Mouse (Mus musculus) bone marrow macrophage, adult 2 months (primary cell): ENCODE data around the gene Ptger4. TPM values are rescaled to one million over a fixed set of nuclear protein-coding genes. Genes with fewer than 3 reads are reported as not detected.

Experiments used
- H3K27ac ChIP-seq: 2 replicates; pipeline ENCODE4 v1.5.1; 2012; ENCODE audit warnings: low read depth, low read length; ENCODE audit not compliant: insufficient read depth
- H3K4me1 ChIP-seq: 2 replicates; pipeline ENCODE4 v1.6.1; 2012; ENCODE audit warnings: low read length; ENCODE audit not compliant: control insufficient read depth, insufficient read depth
- H3K4me3 ChIP-seq: 2 replicates; pipeline ENCODE4 v1.5.1; 2012; ENCODE audit warnings: mild to moderate bottlenecking, low read length, moderate library complexity; ENCODE audit not compliant: insufficient read depth
- CTCF ChIP-seq: IDR thresholded peaks from 2 replicates; pipeline ENCODE4 v1.5.1; 2012; ENCODE audit warnings: low read depth, mild to moderate bottlenecking, low read length, moderate library complexity
- POLR2A ChIP-seq: IDR thresholded peaks from 2 replicates; pipeline ENCODE4 v1.6.1; 2012; ENCODE audit warnings: mild to moderate bottlenecking, low read depth, low read length, borderline replicate concordance
- polyA plus RNA-seq: library from polyadenylated mRNA; stranded (reverse); fragments of >200 nt; gene quantifications from 2 replicates; pipeline ENCODE4 v1.2.4, GENCODE M21; 2012; ENCODE audit not compliant: missing spikeins, insufficient read depth, insufficient read length

Ptger4 gene
- polyA plus RNA-seq, 1 experiment = 32.5 TPM

- H3K4me1 ChIP-seq = peaks cover 8% of the 10 kb centered on the region
- H3K27ac ChIP-seq = no peak overlapping the region
- no peak for TF ChIP-seq POLR2A
- TF ChIP-seq CTCF = no peak
- no peak overlapping the region for H3K4me3 ChIP-seq
Measured at GRCm38 (mm10) chr15:5261004-5261403, 17.0 kb upstream of the Ptger4 start.

GRCm38 (mm10) chr15:5260183-5260582 lies 16.2 kb upstream of the Ptger4 start:
- no peak overlapping the region for H3K4me3 ChIP-seq
- no peak overlapping the region for H3K27ac ChIP-seq
- H3K4me1 ChIP-seq = peaks cover 8% of the 10 kb centered on the region
- TF ChIP-seq POLR2A (no peak), CTCF (no peak)

- Histone ChIP-seq H3K4me3 (no peak overlapping the region), H3K27ac (no peak overlapping the region), H3K4me1 (peaks cover 7% of the 10 kb centered on the region; the same call in 1 of the 2 replicates)
- TF ChIP-seq CTCF = no peak
- TF ChIP-seq POLR2A = no peak
Measured at GRCm38 (mm10) chr15:5250182-5250581, 6.2 kb upstream of the Ptger4 start.

- Histone ChIP-seq H3K27ac (no peak overlapping the region), H3K4me1 (peaks cover 15% of the 10 kb centered on the region), H3K4me3 (peak overlapping the region; percentile 91)
- TF ChIP-seq CTCF (no peak), POLR2A (no peak)
Measured at GRCm38 (mm10) chr15:5243036-5243958, 690 bp downstream of the Ptger4 start.

GRCm38 (mm10) chr15:5242241-5243035 lies 1.5 kb downstream of the Ptger4 start:
- peak overlapping the region; percentile 91 for H3K4me3 ChIP-seq
- no peak for TF ChIP-seq CTCF
- TF ChIP-seq POLR2A = no peak
- H3K27ac ChIP-seq = peak overlapping the region; percentile 5
- H3K4me1 ChIP-seq = peaks cover 21% of the 10 kb centered on the region

- Histone ChIP-seq H3K4me3 (peak overlapping the region; percentile 91), H3K27ac (peak overlapping the region; percentile 17), H3K4me1 (peaks cover 24% of the 10 kb centered on the region)
- TF ChIP-seq CTCF = 0 out of 2 replicates have a peak, but pooled peaks have one; percentile 28
- TF ChIP-seq POLR2A = no peak
Measured at GRCm38 (mm10) chr15:5241304-5242201, 2.4 kb downstream of the Ptger4 start.

GRCm38 (mm10) chr15:5240360-5240759 lies 3.6 kb downstream of the Ptger4 start:
- TF ChIP-seq CTCF (no peak), POLR2A (no peak)
- H3K4me1 ChIP-seq = peaks cover 26% of the 10 kb centered on the region
- H3K4me3 ChIP-seq = peak overlapping the region; percentile 28; the same call in 1 of the 2 replicates
- no peak overlapping the region for H3K27ac ChIP-seq

GRCm38 (mm10) chr15:5239901-5240300 lies 4.1 kb downstream of the Ptger4 start:
- Histone ChIP-seq H3K4me3 (peak overlapping the region; percentile 28; the same call in 1 of the 2 replicates), H3K27ac (no peak overlapping the region), H3K4me1 (peaks cover 26% of the 10 kb centered on the region)
- TF ChIP-seq POLR2A (no peak), CTCF (no peak)

GRCm38 (mm10) chr15:5239361-5239760 lies 4.6 kb downstream of the Ptger4 start:
- Histone ChIP-seq H3K27ac (no peak overlapping the region), H3K4me3 (0 out of 2 replicates have a peak overlapping the region, but pooled peaks have one; percentile 28), H3K4me1 (peaks cover 24% of the 10 kb centered on the region)
- TF ChIP-seq POLR2A (no peak), CTCF (no peak)
